Mouse (Mus musculus) ES-Bruce4 (cell line): ENCODE measurements around the gene Ctsl. TPM values are rescaled to one million over a fixed set of nuclear protein-coding genes. Genes with fewer than 3 reads are reported as not detected.

Source experiments
- H3K27ac ChIP-seq: 2 replicates; pipeline ENCODE4 v1.5.1; 2012; ENCODE audit warnings: low read length, inconsistent platforms; ENCODE audit not compliant: insufficient read depth
- H3K27me3 ChIP-seq: 2 replicates; pipeline ENCODE4 v1.6.1; 2012; ENCODE audit warnings: mild to moderate bottlenecking, low read length, inconsistent platforms; ENCODE audit not compliant: control insufficient read depth, poor library complexity, insufficient read depth, severe bottlenecking
- H3K36me3 ChIP-seq: 2 replicates; pipeline ENCODE4 v1.6.1; 2012; ENCODE audit warnings: inconsistent platforms, mild to moderate bottlenecking, low read length, moderate library complexity; ENCODE audit not compliant: control insufficient read depth, poor library complexity, insufficient read depth, severe bottlenecking
- H3K4me1 ChIP-seq: one replicate; pipeline ENCODE4 v1.8.1; 2011; ENCODE audit warnings: low read length; ENCODE audit not compliant: control insufficient read depth, insufficient read depth
- H3K4me3 ChIP-seq: 2 replicates; pipeline ENCODE4 v1.5.1; 2011; ENCODE audit warnings: low read depth, mild to moderate bottlenecking, low read length
- H3K9ac ChIP-seq: 2 replicates; pipeline ENCODE4 v1.6.1; 2012; ENCODE audit warnings: low read depth, mild to moderate bottlenecking, inconsistent platforms; ENCODE audit not compliant: poor library complexity, severe bottlenecking
- H3K9me3 ChIP-seq: replicated peaks from 2 replicates; pipeline ENCODE4 v1.6.1; 2012; ENCODE audit warnings: mild to moderate bottlenecking, low read length, inconsistent platforms; ENCODE audit not compliant: control insufficient read depth, poor library complexity, insufficient read depth, severe bottlenecking
- CTCF ChIP-seq: IDR thresholded peaks from one replicate; pipeline ENCODE4 v1.8.1; 2011; ENCODE audit warnings: low read depth, low read length
- EP300 ChIP-seq: IDR thresholded peaks from 2 replicates; pipeline ENCODE4 v1.6.1; 2011; ENCODE audit warnings: low read depth, low read length; ENCODE audit not compliant: insufficient read depth
- POLR2A ChIP-seq: IDR thresholded peaks from one replicate; pipeline ENCODE4 v1.8.1; 2011; ENCODE audit warnings: low read length; ENCODE audit not compliant: insufficient read depth
- polyA plus RNA-seq: library from polyadenylated mRNA; stranded (reverse); fragments of >200 nt; gene quantifications from 2 replicates; pipeline ENCODE4 v1.2.4, GENCODE M21; 2011; ENCODE audit warnings: low read depth; ENCODE audit not compliant: missing spikeins, insufficient read depth, insufficient read length

The Ctsl gene
- polyA plus RNA-seq, 1 experiment, result 290 TPM

- Histone ChIP-seq H3K9ac (no peak overlapping the region), H3K27me3 (no peaks in the 10 kb centered on the region), H3K4me3 (no peak overlapping the region), H3K27ac (no peak overlapping the region), H3K9me3 (no peaks in the 10 kb centered on the region), H3K4me1 (no peaks in the 10 kb centered on the region), H3K36me3 (no peaks in the 10 kb centered on the region)
- TF ChIP-seq CTCF (no peak), EP300 (no peak)
Measured at GRCm38 (mm10) chr13:64319782-64320181, 50.9 kb downstream of the Ctsl start.

GRCm38 (mm10) chr13:64318355-64318754, 52.3 kb downstream of the Ctsl start:
- no peaks in the 10 kb centered on the region for H3K36me3 ChIP-seq
- H3K4me3 ChIP-seq, result no peak overlapping the region
- no peak overlapping the region for H3K27ac ChIP-seq
- no peaks in the 10 kb centered on the region for H3K27me3 ChIP-seq
- TF ChIP-seq CTCF (no peak), EP300 (no peak), POLR2A (no peak)
- H3K9me3 ChIP-seq, result no peaks in the 10 kb centered on the region
- H3K4me1 ChIP-seq, result no peaks in the 10 kb centered on the region
- H3K9ac ChIP-seq, result no peak overlapping the region

- TF ChIP-seq POLR2A, result no peak
- TF ChIP-seq EP300, result no peak
- TF ChIP-seq CTCF, result peak; percentile 10
- Histone ChIP-seq H3K4me1 (no peaks in the 10 kb centered on the region), H3K4me3 (no peak overlapping the region), H3K27me3 (no peaks in the 10 kb centered on the region), H3K27ac (no peak overlapping the region), H3K36me3 (no peaks in the 10 kb centered on the region), H3K9me3 (no peaks in the 10 kb centered on the region), H3K9ac (no peak overlapping the region)
Measured at GRCm38 (mm10) chr13:64315483-64316050, 55.1 kb downstream of the Ctsl start.

GRCm38 (mm10) chr13:64314041-64314440, 56.6 kb downstream of the Ctsl start:
- no peaks in the 10 kb centered on the region for H3K27me3 ChIP-seq
- H3K36me3 ChIP-seq, result no peaks in the 10 kb centered on the region
- H3K9me3 ChIP-seq, result no peaks in the 10 kb centered on the region
- no peaks in the 10 kb centered on the region for H3K4me1 ChIP-seq
- no peak overlapping the region for H3K9ac ChIP-seq
- H3K4me3 ChIP-seq, result no peak overlapping the region
- H3K27ac ChIP-seq, result no peak overlapping the region
- TF ChIP-seq EP300, result no peak
- TF ChIP-seq POLR2A, result no peak
- TF ChIP-seq CTCF, result no peak

GRCm38 (mm10) chr13:64312916-64313289, 57.8 kb downstream of the Ctsl start:
- Histone ChIP-seq H3K36me3 (no peaks in the 10 kb centered on the region), H3K27ac (no peak overlapping the region)

GRCm38 (mm10) chr13:64312024-64312915, 58.4 kb downstream of the Ctsl start, which contains the start of gene Aaed1:
Gene Aaed1 (minus strand): TSS chr13:64312710.
- Histone ChIP-seq H3K9ac (peak within 1 kb of the TSS; percentile 94), H3K4me1 (no peaks in the 10 kb centered on the region), H3K27ac (peak within 1 kb of the TSS; percentile 56), H3K27me3 (no peaks in the 10 kb centered on the region), H3K4me3 (peak within 1 kb of the TSS; percentile 98), H3K9me3 (no peaks in the 10 kb centered on the region), H3K36me3 (no peaks in the 10 kb centered on the region)
- TF ChIP-seq CTCF (peak; percentile 24), POLR2A (peak; percentile 13), EP300 (no peak)

More at GRCm38 (mm10) chr13:64312916-64313289, 57.8 kb downstream of the Ctsl start:
- Histone ChIP-seq H3K4me1 (no peaks in the 10 kb centered on the region), H3K27me3 (no peaks in the 10 kb centered on the region), H3K9me3 (no peaks in the 10 kb centered on the region), H3K9ac (peak overlapping the region; percentile 32; the same call in 1 of the 2 replicates), H3K4me3 (peak overlapping the region; percentile 24; the same call in 1 of the 2 replicates)
- TF ChIP-seq POLR2A (no peak), EP300 (no peak), CTCF (no peak)
